Mouse (Mus musculus) skeletal muscle tissue, postnatal 0 days (tissue): ENCODE data around the gene Klhl3. TPM values are rescaled to one million over a fixed set of nuclear protein-coding genes. Genes with fewer than 3 reads are reported as not detected.
A peak's percentile ranks its signal among the peaks of the same experiment; 100 is the strongest.

Experiments used
- microRNA counts: library from miRNA; unstranded; fragments of <30 nt; microRNA quantifications from one replicate; lab custom pipeline; 2015
- microRNA-seq, 2 experiments: library from miRNA; unstranded; fragments of <30 nt; microRNA quantifications; one replicate each; pipeline ENCODE4; 2016
- polyA plus RNA-seq: library from polyadenylated mRNA; unstranded; fragments of >200 nt; fragmentation: Nextera tagmentation; extraction: Ambion mirVana; gene quantifications from 2 replicates; pipeline ENCODE4 v1.2.1, GENCODE M21; 2015

Klhl3 gene
- polyA plus RNA-seq, result 4.3 and 5.7 TPM in 2 replicates

DNA sequence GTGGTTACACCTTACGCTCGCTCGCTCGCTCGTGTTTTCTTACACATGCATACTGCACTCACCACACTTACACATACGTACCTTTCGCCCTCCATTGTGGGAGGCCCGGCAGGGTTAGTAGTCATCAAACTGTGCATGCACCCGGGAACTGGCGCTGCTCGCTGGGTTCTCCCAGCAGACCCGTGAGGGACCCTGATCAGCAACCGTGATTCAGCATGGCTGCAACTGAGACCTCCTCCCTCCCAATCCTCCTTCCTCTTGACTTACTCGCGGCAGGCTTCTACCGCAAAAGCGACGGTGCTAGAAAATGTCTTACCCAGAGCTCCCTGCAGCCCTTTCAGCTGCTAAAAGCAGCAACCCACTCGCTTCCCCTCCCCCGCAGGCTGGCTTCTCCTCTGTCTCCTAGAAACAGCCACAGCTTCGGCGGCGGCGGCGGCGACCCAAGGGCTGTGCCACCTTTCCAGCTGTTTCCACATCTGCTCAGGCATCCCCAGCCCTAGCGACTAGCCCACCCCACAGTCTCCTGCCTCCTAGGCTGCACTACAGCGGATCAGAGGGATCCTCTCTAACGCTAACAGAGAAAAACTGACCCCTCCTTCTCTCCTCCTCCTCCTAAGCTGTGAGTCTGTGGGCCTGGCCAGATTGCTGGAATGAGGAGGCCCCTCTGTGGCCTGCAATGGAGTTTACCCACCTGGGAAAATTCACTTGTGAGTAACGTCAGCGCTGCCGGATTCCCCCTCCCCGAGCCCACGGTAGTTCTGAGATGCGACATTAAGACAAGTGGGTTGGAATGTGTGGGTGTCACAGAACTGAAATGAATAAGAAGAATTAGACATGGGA, at the start of gene Klhl3:
TSS of gene Klhl3 (minus strand) at position 532 of the 840 bp plus-strand sequence.

GRCm38 (mm10) chr13:58157447-58158098, 44.2 kb upstream of the Klhl3 start, which contains the start of gene Idnk:
Gene Idnk (plus strand): TSS chr13:58157649.

DNA sequence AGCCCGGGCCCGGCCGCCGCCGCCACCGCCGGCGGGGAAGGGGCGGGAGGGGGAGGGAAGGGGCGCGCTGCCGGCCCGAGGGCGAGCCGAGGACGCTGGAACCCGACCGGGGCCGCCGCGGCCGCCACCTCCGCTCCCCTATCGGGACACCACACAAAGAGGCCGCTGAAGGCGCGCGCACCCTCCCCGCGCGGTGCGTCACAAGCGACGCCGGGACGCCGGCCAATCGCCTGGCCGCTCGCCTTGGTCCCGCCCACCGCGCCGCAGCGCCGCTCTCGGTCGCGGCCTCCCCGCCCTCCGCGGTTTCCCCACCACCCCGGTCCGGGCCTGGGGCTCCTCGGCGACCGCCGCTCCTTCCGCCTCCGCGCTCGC, 15.0 kb upstream of the Klhl3 start, which contains the start of gene Hnrnpa0:
TSS of gene Hnrnpa0 (minus strand) at position 161 of the 372 bp plus-strand sequence.

MicroRNAs encoded within 50 kb of the gene (microRNA counts, 519-probe panel; counts per million panel counts)
- microRNA mmu-miR-874 (lab: Ali Mortazavi, UCI), result 296 counts per million, percentile 58 among the panel's probes with 10 or more counts

Small RNA genes lying within 50 kb of the gene (microRNA-seq; reads per million reads assigned to microRNA genes)
- gene Mir874, result 134 to 180 reads per million in 2 experiments

Other genes starting within 250 kb of the Klhl3 start
- gene Spock1, start 205.3 kb downstream of the Klhl3 start, polyA plus RNA-seq, result 0.07 and 0.10 TPM in 2 replicates
- 17.7 and 21.0 TPM in 2 replicates for gene Hnrnpa0, start 15.0 kb upstream of the Klhl3 start, polyA plus RNA-seq
- 18.1 and 21.0 TPM in 2 replicates for gene Idnk, start 44.1 kb upstream of the Klhl3 start, polyA plus RNA-seq
- 56.6 and 66.3 TPM in 2 replicates for gene Ubqln1, start 102.1 kb upstream of the Klhl3 start, polyA plus RNA-seq
- 26.2 and 30.7 TPM in 2 replicates for gene Gkap1, start 162.1 kb upstream of the Klhl3 start, polyA plus RNA-seq
- 0.19 TPM in 2 replicates for gene Kif27, start 245.5 kb upstream of the Klhl3 start, polyA plus RNA-seq